Mouse (Mus musculus): ENCODE results near the gene Mbnl1. TPM values are rescaled to one million over a fixed set of nuclear protein-coding genes. Genes with fewer than 3 reads are reported as not detected.

Mbnl1 gene
- 92.7 and 93.2 TPM in 2 replicates for polyA plus RNA-seq (2014; fragmentation: Nextera tagmentation; extraction: Ambion mirVana)

- H3K4me3 ChIP-seq (ENCODE audit: control insufficient read depth in 1 of 2, insufficient read depth in 1 of 2, low read depth in 1 of 2, low read length in 2 of 2) = no peak within 1 kb of the TSS
- no peaks in the 10 kb centered on the region for H3K36me3 ChIP-seq (ENCODE audit: control insufficient read depth, insufficient read depth, low read length)
- H3K4me2 ChIP-seq (ENCODE audit: low read length) = no peak within 1 kb of the TSS
- H3K27ac ChIP-seq (replicated peaks in 1 of 2; ENCODE audit: control insufficient read depth in 1 of 2, insufficient read depth in 1 of 2, low read depth in 2 of 2, low read length in 2 of 2) = no peak within 1 kb of the TSS
- ATAC-seq (ENCODE audit: insufficient number of reproducible peaks, insufficient read depth, low FRiP score, low read depth) = no peak
- H3K4me1 ChIP-seq (ENCODE audit: control insufficient read depth in 2 of 2, insufficient read depth in 2 of 2, low read length in 2 of 2) = no peaks in the 10 kb centered on the region
- 64% methylated on average over 5 of the region's 5 CpGs for WGBS
- no peaks in the 10 kb centered on the region for H3K9me3 ChIP-seq (ENCODE audit: control insufficient read depth, low read length)
- no peak within 1 kb of the TSS for H3K9ac ChIP-seq (ENCODE audit: low read length)
- H3K27me3 ChIP-seq (ENCODE audit: control insufficient read depth, insufficient read depth, low read length) = no peaks in the 10 kb centered on the region
Measured at GRCm38 (mm10) chr3:60472681-60473177, at the start of gene Mbnl1. Gene Mbnl1 (plus strand): TSS chr3:60472830.

GRCm38 (mm10) chr3:60424148-60424547 is 48.5 kb upstream of the Mbnl1 start:
- Histone ChIP-seq H3K4me3 (ENCODE audit: control insufficient read depth in 1 of 2, insufficient read depth in 1 of 2, low read depth in 1 of 2, low read length in 2 of 2) (no peak overlapping the region), H3K27ac (replicated peaks in 1 of 2; ENCODE audit: control insufficient read depth in 1 of 2, insufficient read depth in 1 of 2, low read depth in 2 of 2, low read length in 2 of 2) (no peak overlapping the region), H3K27me3 (ENCODE audit: control insufficient read depth, insufficient read depth, low read length) (no peaks in the 10 kb centered on the region), H3K9ac (ENCODE audit: low read length) (no peak overlapping the region), H3K4me2 (ENCODE audit: low read length) (no peak overlapping the region), H3K36me3 (ENCODE audit: control insufficient read depth, insufficient read depth, low read length) (no peaks in the 10 kb centered on the region), H3K4me1 (ENCODE audit: control insufficient read depth in 2 of 2, insufficient read depth in 2 of 2, low read length in 2 of 2) (no peaks in the 10 kb centered on the region), H3K9me3 (ENCODE audit: control insufficient read depth, low read length) (no peaks in the 10 kb centered on the region)
- no peak for ATAC-seq (ENCODE audit: insufficient number of reproducible peaks, insufficient read depth, low FRiP score, low read depth)
- WGBS = 81% methylated on average over 1 of the region's 1 CpGs

GRCm38 (mm10) chr3:60429049-60429448 is 43.6 kb upstream of the Mbnl1 start:
- 76% methylated on average over 5 of the region's 5 CpGs for WGBS
- no peak overlapping the region for H3K4me3 ChIP-seq (ENCODE audit: control insufficient read depth in 1 of 2, insufficient read depth in 1 of 2, low read depth in 1 of 2, low read length in 2 of 2)

GRCm38 (mm10) chr3:60437254-60437653 is 35.4 kb upstream of the Mbnl1 start:
- Histone ChIP-seq H3K27ac (replicated peaks in 1 of 2; ENCODE audit: control insufficient read depth in 1 of 2, insufficient read depth in 1 of 2, low read depth in 2 of 2, low read length in 2 of 2) (peak overlapping the region in 1 of 2 experiments; percentile 44; a peak in 2 of 4 replicates), H3K4me2 (ENCODE audit: low read length) (no peak overlapping the region), H3K4me1 (ENCODE audit: control insufficient read depth in 2 of 2, insufficient read depth in 2 of 2, low read length in 2 of 2) (no peaks in the 10 kb centered on the region), H3K9ac (ENCODE audit: low read length) (no peak overlapping the region), H3K27me3 (ENCODE audit: control insufficient read depth, insufficient read depth, low read length) (no peaks in the 10 kb centered on the region), H3K36me3 (ENCODE audit: control insufficient read depth, insufficient read depth, low read length) (no peaks in the 10 kb centered on the region), H3K9me3 (ENCODE audit: control insufficient read depth, low read length) (no peaks in the 10 kb centered on the region), H3K4me3 (ENCODE audit: control insufficient read depth in 1 of 2, insufficient read depth in 1 of 2, low read depth in 1 of 2, low read length in 2 of 2) (no peak overlapping the region)
- ATAC-seq (ENCODE audit: insufficient number of reproducible peaks, insufficient read depth, low FRiP score, low read depth) = no peak

More at GRCm38 (mm10) chr3:60429049-60429448, 43.6 kb upstream of the Mbnl1 start:
- no peak for ATAC-seq (ENCODE audit: insufficient number of reproducible peaks, insufficient read depth, low FRiP score, low read depth)
- Histone ChIP-seq H3K9ac (ENCODE audit: low read length) (no peak overlapping the region), H3K4me1 (ENCODE audit: control insufficient read depth in 2 of 2, insufficient read depth in 2 of 2, low read length in 2 of 2) (no peaks in the 10 kb centered on the region), H3K4me2 (ENCODE audit: low read length) (no peak overlapping the region), H3K36me3 (ENCODE audit: control insufficient read depth, insufficient read depth, low read length) (no peaks in the 10 kb centered on the region), H3K9me3 (ENCODE audit: control insufficient read depth, low read length) (no peaks in the 10 kb centered on the region), H3K27me3 (ENCODE audit: control insufficient read depth, insufficient read depth, low read length) (no peaks in the 10 kb centered on the region), H3K27ac (replicated peaks in 1 of 2; ENCODE audit: control insufficient read depth in 1 of 2, insufficient read depth in 1 of 2, low read depth in 2 of 2, low read length in 2 of 2) (no peak overlapping the region)

GRCm38 (mm10) chr3:60437678-60438232 is 34.9 kb upstream of the Mbnl1 start:
- H3K27me3 ChIP-seq (ENCODE audit: control insufficient read depth, insufficient read depth, low read length) = no peaks in the 10 kb centered on the region
- no peak for ATAC-seq (ENCODE audit: insufficient number of reproducible peaks, insufficient read depth, low FRiP score, low read depth)
- H3K4me2 ChIP-seq (ENCODE audit: low read length) = no peak overlapping the region
- H3K4me3 ChIP-seq (ENCODE audit: control insufficient read depth in 1 of 2, insufficient read depth in 1 of 2, low read depth in 1 of 2, low read length in 2 of 2) = no peak overlapping the region
- WGBS = 44% methylated on average over 1 of the region's 1 CpGs
- no peak overlapping the region for H3K9ac ChIP-seq (ENCODE audit: low read length)
- H3K27ac ChIP-seq (replicated peaks in 1 of 2; ENCODE audit: control insufficient read depth in 1 of 2, insufficient read depth in 1 of 2, low read depth in 2 of 2, low read length in 2 of 2) = peak overlapping the region in 1 of 2 experiments; percentile 44; a peak in 1 of 4 replicates
- H3K4me1 ChIP-seq (ENCODE audit: control insufficient read depth in 2 of 2, insufficient read depth in 2 of 2, low read length in 2 of 2) = no peaks in the 10 kb centered on the region
- no peaks in the 10 kb centered on the region for H3K9me3 ChIP-seq (ENCODE audit: control insufficient read depth, low read length)
- no peaks in the 10 kb centered on the region for H3K36me3 ChIP-seq (ENCODE audit: control insufficient read depth, insufficient read depth, low read length)

GRCm38 (mm10) chr3:60438715-60439114 is 33.9 kb upstream of the Mbnl1 start:
- H3K4me1 ChIP-seq (ENCODE audit: control insufficient read depth in 2 of 2, insufficient read depth in 2 of 2, low read length in 2 of 2) = no peaks in the 10 kb centered on the region
- 86% methylated on average over 1 of the region's 1 CpGs for WGBS
- no peak overlapping the region for H3K4me2 ChIP-seq (ENCODE audit: low read length)
- H3K9me3 ChIP-seq (ENCODE audit: control insufficient read depth, low read length) = no peaks in the 10 kb centered on the region
- no peak for ATAC-seq (ENCODE audit: insufficient number of reproducible peaks, insufficient read depth, low FRiP score, low read depth)
- no peak overlapping the region for H3K4me3 ChIP-seq (ENCODE audit: control insufficient read depth in 1 of 2, insufficient read depth in 1 of 2, low read depth in 1 of 2, low read length in 2 of 2)
- H3K9ac ChIP-seq (ENCODE audit: low read length) = no peak overlapping the region
- H3K36me3 ChIP-seq (ENCODE audit: control insufficient read depth, insufficient read depth, low read length) = no peaks in the 10 kb centered on the region
- no peaks in the 10 kb centered on the region for H3K27me3 ChIP-seq (ENCODE audit: control insufficient read depth, insufficient read depth, low read length)
- H3K27ac ChIP-seq (replicated peaks in 1 of 2; ENCODE audit: control insufficient read depth in 1 of 2, insufficient read depth in 1 of 2, low read depth in 2 of 2, low read length in 2 of 2) = no peak overlapping the region

DNA sequence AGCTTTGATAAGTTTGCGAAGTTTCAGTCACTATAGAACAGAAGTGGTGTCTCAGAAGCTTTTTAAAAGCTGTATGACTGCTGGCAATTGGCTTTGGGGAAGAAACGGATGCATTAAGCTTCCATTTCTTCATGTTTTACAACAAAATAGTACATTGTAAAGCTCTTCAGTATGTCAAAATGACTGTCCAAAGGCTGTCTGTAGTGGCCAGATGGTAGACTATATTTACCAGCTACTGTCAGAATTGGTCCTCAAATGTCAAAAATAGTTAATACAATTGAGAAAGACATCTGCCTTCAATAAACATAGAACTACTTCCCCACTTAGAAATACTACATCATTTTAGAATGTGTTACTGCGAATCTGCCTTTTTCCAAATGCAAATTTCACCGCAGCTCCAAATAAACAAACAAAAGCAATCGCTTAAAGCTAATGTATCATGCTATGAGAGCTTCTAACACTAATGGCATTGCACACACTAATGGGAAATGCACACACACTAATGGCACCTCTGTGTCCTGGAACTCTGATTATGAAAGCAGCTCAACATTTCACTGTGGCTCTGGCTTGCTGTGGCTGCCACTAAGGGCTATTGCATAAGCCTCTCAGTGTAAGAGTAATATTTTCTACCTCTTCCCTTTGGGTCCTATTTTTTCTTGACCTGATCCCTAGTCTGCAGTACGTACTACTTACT is 10.7 kb upstream of the Mbnl1 start:
- H3K36me3 ChIP-seq (ENCODE audit: control insufficient read depth, insufficient read depth, low read length) = no peaks in the 10 kb centered on the region
- H3K4me2 ChIP-seq (ENCODE audit: low read length) = no peak overlapping the region
- H3K27ac ChIP-seq (replicated peaks in 1 of 2; ENCODE audit: control insufficient read depth in 1 of 2, insufficient read depth in 1 of 2, low read depth in 2 of 2, low read length in 2 of 2) = no peak overlapping the region
- WGBS = 85% methylated on average over 6 of the region's 6 CpGs
- H3K9ac ChIP-seq (ENCODE audit: low read length) = no peak overlapping the region
- ATAC-seq (ENCODE audit: insufficient number of reproducible peaks, insufficient read depth, low FRiP score, low read depth) = no peak
- no peaks in the 10 kb centered on the region for H3K4me1 ChIP-seq (ENCODE audit: control insufficient read depth in 2 of 2, insufficient read depth in 2 of 2, low read length in 2 of 2)
- H3K27me3 ChIP-seq (ENCODE audit: control insufficient read depth, insufficient read depth, low read length) = no peaks in the 10 kb centered on the region
- H3K9me3 ChIP-seq (ENCODE audit: control insufficient read depth, low read length) = no peaks in the 10 kb centered on the region
- no peak overlapping the region for H3K4me3 ChIP-seq (ENCODE audit: control insufficient read depth in 1 of 2, insufficient read depth in 1 of 2, low read depth in 1 of 2, low read length in 2 of 2)

Data from heart, embryonic 14.5 days (tissue).